Mouse (Mus musculus) heart, postnatal 0 days (tissue): Measurements from ENCODE around the gene Crim1.

Experiments
- CTCF ChIP-seq: IDR thresholded peaks from 2 replicates; pipeline ENCODE4 v1.5.1; 2016; ENCODE audit warnings: antibody characterized with exemption, control low read depth, low read depth
- EP300 ChIP-seq: IDR thresholded peaks from 2 replicates; pipeline ENCODE4 v1.6.1; 2016; ENCODE audit warnings: antibody characterized with exemption, low read depth

- TF ChIP-seq CTCF (no peak), EP300 (no peak)
These were observed 131.4 kb downstream of the Crim1 start for GRCm38 (mm10) chr17:78331438-78331837.
